Mouse (Mus musculus) forebrain, postnatal 0 days (tissue): ENCODE measurements around the gene Rps8. TPM values are rescaled to one million over a fixed set of nuclear protein-coding genes. Genes with fewer than 3 reads are reported as not detected.

ENCODE experiments used
- ATAC-seq: fragments of 200-750 bp; cut with Nextera tagmentation; 2 replicates; pipeline ENCODE4 v1.8.0; 2017; ENCODE audit warnings: mild to moderate bottlenecking, moderate library complexity
- DNase-seq: peaks from one replicate; pipeline ENCODE4 v3.0.0-alpha.2; 2015
- H3K27ac ChIP-seq: fragments of 300-500 bp; sonication (generic); 2 replicates; pipeline ENCODE4 v1.5.1; 2014; ENCODE audit warnings: low read depth, mild to moderate bottlenecking, antibody characterized with exemption, low read length, moderate library complexity, mixed read lengths
- H3K27me3 ChIP-seq: fragments of 300-500 bp; sonication (generic); 2 replicates; pipeline ENCODE4 v1.6.1; 2014; ENCODE audit warnings: mild to moderate bottlenecking, low read length, mixed read lengths; ENCODE audit not compliant: insufficient read depth
- H3K36me3 ChIP-seq: fragments of 300-500 bp; sonication (generic); 2 replicates; pipeline ENCODE4 v1.6.1; 2014; ENCODE audit warnings: mild to moderate bottlenecking, moderate library complexity; ENCODE audit not compliant: insufficient read depth
- H3K4me1 ChIP-seq: fragments of 300-500 bp; sonication (generic); 2 replicates; pipeline ENCODE4 v1.6.1; 2014; ENCODE audit warnings: antibody characterized with exemption; ENCODE audit not compliant: insufficient read depth
- H3K4me2 ChIP-seq: fragments of 300-500 bp; sonication (generic); 2 replicates; pipeline ENCODE4 v1.6.1; 2014; ENCODE audit warnings: low read depth, mild to moderate bottlenecking, moderate library complexity
- H3K4me3 ChIP-seq: fragments of 300-500 bp; sonication (generic); 2 replicates; pipeline ENCODE4 v1.5.1; 2014; ENCODE audit warnings: low read depth, low read length, mixed read lengths
- H3K9ac ChIP-seq: fragments of 300-500 bp; sonication (generic); 2 replicates; pipeline ENCODE4 v1.6.1; 2014; ENCODE audit warnings: mild to moderate bottlenecking
- H3K9me3 ChIP-seq: fragments of 300-500 bp; sonication (generic); 2 replicates; pipeline ENCODE4 v1.6.1; 2016; ENCODE audit warnings: low read length
- CTCF ChIP-seq: sonication (generic); IDR thresholded peaks from 2 replicates; pipeline ENCODE4 v1.5.1; 2016; ENCODE audit warnings: antibody characterized with exemption, control low read depth, low read depth
- WGBS: fragments of 180-500 bp; shearing (Covaris S2); extraction: QIAGEN DNeasy Blood & Tissue Kit; methylation state at CpG from one replicate; pipeline ENCODE4 v1.1.7; 2014; 5-methylcytosine and 5-hydroxymethylcytosine counted together
- polyA plus RNA-seq: library from polyadenylated mRNA; unstranded; fragments of >200 nt; fragmentation: Nextera tagmentation; extraction: Ambion mirVana; gene quantifications from 2 replicates; pipeline ENCODE4 v1.2.1, GENCODE M21; 2015
- total RNA-seq: library from RNA; depleted of rRNA; stranded (reverse); fragments of >200 nt; gene quantifications from 2 replicates; pipeline ENCODE4 v1.2.3, GENCODE M21; 2014

The Rps8 gene
- total and polyA plus RNA-seq, 2 experiments from 2014 or later, result 481 to 784 TPM

DNA sequence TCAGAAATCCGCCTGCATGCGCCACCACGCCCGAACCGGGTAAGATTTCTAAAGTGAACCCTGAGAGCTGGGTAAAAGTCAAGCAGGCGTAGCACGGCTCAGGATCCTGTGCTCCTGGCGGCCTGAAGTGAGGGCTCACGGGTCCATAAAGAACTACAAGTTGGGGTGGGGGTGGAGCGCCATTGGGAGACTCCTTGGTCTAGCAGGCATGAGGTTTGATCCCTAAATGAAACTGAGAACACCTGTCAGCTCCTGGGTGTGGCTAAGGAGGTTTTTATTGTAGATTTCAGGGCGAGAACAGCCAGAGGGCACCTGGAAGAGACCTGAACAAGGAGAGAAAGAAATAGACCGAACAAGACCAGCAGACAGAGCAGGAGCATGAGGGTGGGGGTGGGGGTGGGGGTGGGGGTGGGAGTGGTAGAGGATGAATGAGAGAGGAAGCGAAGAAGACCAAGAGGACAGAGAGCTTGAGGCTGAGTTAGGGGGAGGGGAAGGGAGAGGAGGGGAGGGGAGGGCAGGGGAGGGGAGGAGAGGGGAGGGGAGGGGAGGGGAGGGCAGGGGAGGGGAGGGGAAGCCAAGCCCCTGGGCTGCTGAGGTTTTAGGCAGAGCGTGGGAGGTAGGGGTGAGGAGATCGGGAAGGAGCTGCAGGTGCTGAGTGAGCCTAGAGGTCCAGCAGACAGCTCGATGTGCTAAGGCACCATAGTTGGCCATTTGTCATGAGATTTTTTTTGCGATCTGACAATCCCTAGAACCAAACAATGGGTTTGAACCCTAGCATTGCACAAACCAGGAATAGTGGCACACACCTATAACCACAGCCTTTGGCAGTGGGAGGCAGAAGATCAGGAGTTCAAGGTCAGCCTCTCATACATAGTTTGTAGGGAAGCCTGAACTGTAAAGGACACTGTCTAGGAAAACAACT lies 17.5 kb downstream of the Rps8 start:
- Histone ChIP-seq H3K27me3 (no peaks in the 10 kb centered on the region), H3K4me1 (no peaks in the 10 kb centered on the region), H3K4me2 (no peak overlapping the region), H3K4me3 (no peak overlapping the region), H3K36me3 (no peaks in the 10 kb centered on the region), H3K27ac (no peak overlapping the region), H3K9me3 (no peaks in the 10 kb centered on the region), H3K9ac (no peak overlapping the region)
- no peak for TF ChIP-seq CTCF
- no peak for DNase-seq
- WGBS, result 76% methylated on average over 17 of the region's 17 CpGs
- no peak for ATAC-seq

DNA sequence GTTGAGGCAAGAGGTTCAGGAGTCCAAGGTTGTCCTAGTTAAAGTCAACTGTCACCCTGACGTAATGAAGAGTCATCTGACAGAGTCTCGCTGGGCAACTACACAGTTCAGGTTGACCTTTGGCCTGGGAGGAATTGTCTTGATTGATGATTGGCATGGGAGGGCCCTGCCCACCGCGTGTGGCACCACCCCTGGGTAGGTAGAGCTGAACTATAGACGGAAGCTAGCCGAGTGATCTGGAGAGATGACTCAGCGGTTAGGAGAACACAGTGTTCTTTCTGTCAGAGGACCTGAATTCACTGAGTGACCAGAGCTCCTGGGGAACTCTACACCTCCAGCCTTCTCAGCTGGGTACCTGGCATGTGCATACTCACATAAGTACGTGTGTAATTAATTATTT lies 20.0 kb downstream of the Rps8 start:
- Histone ChIP-seq H3K9me3 (no peaks in the 10 kb centered on the region), H3K4me2 (no peak overlapping the region), H3K27me3 (no peaks in the 10 kb centered on the region), H3K4me1 (peaks cover 5% of the 10 kb centered on the region; the same call in 1 of the 2 replicates), H3K9ac (no peak overlapping the region), H3K36me3 (no peaks in the 10 kb centered on the region), H3K27ac (no peak overlapping the region), H3K4me3 (no peak overlapping the region)
- DNase-seq, result no peak
- 31% methylated on average over 8 of the region's 8 CpGs for WGBS
- TF ChIP-seq CTCF, result no peak
- no peak for ATAC-seq

DNA sequence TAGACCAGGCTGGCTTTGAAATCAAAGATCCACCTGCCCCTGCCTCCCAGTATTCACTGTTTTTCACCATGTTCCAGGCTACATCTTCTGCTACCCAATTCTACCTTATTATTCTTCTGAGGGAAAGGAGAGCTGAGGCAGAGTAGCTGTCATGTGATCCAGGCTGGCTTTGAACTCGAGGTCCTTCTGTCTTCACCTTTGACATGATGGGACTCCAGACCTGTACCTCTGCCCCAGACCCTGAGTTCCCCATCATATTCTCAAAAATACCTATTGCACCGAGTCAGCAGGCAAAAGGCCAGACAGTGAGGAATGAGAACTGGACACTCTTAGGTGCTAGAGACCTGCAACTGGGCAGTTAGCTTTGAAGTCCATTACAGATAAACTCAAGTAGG lies 21.4 kb downstream of the Rps8 start:
- Histone ChIP-seq H3K27ac (no peak overlapping the region; the same call in 1 of the 2 replicates), H3K9me3 (no peaks in the 10 kb centered on the region), H3K27me3 (no peaks in the 10 kb centered on the region), H3K36me3 (peaks cover 11% of the 10 kb centered on the region; the same call in 1 of the 2 replicates), H3K9ac (no peak overlapping the region), H3K4me1 (peaks cover 5% of the 10 kb centered on the region; the same call in 1 of the 2 replicates), H3K4me3 (no peak overlapping the region), H3K4me2 (peak overlapping the region; percentile 90; the same call in 1 of the 2 replicates)
- no peak for TF ChIP-seq CTCF
- WGBS, result 28% methylated on average over 2 of the region's 2 CpGs
- ATAC-seq, result no peak
- no peak for DNase-seq

DNA sequence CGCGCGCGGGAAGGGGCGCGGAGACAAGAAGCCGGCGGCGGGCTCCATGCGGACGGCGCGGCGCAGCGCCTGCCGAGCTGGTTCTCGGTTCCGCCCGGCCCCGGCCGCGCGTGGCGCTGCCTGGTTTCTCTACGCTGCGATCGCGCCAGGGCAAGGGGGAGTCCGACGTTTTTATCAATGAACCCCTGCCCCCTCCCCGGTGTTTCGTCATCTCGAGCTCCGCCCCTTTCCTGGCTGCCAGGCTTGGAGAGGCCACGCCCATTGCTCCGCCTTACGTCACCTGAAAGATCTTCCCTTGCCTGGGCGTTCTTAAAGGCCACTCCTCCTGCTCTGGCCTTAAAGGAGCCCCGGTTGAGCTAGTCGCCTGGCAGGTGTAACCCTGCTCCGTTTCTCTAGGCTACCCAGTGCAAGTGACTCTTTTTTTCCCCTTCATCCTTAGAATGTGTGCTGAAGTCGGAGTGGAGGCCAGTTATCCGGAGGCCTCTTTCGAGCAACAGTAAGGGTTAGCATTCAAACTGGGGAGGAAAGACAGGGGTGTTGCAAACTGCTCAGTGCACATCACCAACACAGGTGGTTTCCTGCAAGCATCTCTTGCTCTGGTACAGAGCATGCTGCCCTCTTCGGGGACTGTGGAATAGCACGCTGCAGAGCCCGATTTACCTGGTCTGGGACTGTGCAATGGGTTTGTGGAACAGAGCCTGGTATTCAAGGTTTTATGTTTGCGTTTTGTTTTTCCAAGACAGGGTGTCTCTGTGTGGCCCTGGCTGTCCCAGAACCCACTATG lies 22.0 kb downstream of the Rps8 start, which contains the start of gene Plk3:
TSS of gene Plk3 (minus strand) at position 147 of the 784 bp plus-strand sequence.
- Histone ChIP-seq H3K9me3 (no peaks in the 10 kb centered on the region), H3K27me3 (no peaks in the 10 kb centered on the region), H3K4me1 (peaks cover 5% of the 10 kb centered on the region; the same call in 1 of the 2 replicates), H3K4me3 (peak within 1 kb of the TSS; percentile 81), H3K27ac (peak within 1 kb of the TSS; percentile 78), H3K36me3 (peaks cover 13% of the 10 kb centered on the region; the same call in 1 of the 2 replicates), H3K4me2 (peak within 1 kb of the TSS; percentile 90), H3K9ac (peak within 1 kb of the TSS; percentile 74)
- DNase-seq, result peak; percentile 98
- peak; percentile 93 for ATAC-seq
- WGBS, result 1% methylated on average over 36 of the region's 48 CpGs
- TF ChIP-seq CTCF, result peak; percentile 40; the same call in 1 of the 2 replicates

DNA sequence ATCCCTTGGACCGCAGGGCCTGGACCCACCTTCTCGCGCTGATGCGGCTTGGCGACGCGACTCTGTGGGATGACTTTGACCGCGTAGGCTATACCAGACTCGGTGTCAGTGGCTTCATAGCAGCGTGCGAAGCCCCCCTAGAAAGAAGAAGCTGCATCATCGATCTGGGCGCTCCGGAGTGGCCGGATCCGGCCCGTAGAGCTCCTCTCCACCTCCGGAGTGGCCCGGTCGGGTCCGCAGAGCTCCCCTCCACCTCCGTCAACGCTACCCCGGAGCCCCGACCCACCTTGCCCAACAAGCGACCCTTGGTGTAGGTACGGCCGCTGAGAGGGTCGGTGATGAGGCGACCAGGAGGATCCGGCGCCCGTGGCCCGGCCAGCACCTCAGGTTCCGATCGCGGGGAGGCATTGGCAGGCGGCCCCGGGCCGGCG lies 22.7 kb downstream of the Rps8 start:
- peak overlapping the region; percentile 90 for H3K4me2 ChIP-seq
- no peaks in the 10 kb centered on the region for H3K27me3 ChIP-seq
- 2% methylated on average over 40 of the region's 42 CpGs for WGBS
- H3K4me3 ChIP-seq, result peak overlapping the region; percentile 81
- peaks cover 5% of the 10 kb centered on the region; the same call in 1 of the 2 replicates for H3K4me1 ChIP-seq
- peak overlapping the region; percentile 74 for H3K9ac ChIP-seq
- DNase-seq (peak; percentile 61), ATAC-seq (peak; percentile 46)
- no peak for TF ChIP-seq CTCF
- no peaks in the 10 kb centered on the region for H3K9me3 ChIP-seq
- H3K36me3 ChIP-seq, result peaks cover 19% of the 10 kb centered on the region
- peak overlapping the region; percentile 78 for H3K27ac ChIP-seq

DNA sequence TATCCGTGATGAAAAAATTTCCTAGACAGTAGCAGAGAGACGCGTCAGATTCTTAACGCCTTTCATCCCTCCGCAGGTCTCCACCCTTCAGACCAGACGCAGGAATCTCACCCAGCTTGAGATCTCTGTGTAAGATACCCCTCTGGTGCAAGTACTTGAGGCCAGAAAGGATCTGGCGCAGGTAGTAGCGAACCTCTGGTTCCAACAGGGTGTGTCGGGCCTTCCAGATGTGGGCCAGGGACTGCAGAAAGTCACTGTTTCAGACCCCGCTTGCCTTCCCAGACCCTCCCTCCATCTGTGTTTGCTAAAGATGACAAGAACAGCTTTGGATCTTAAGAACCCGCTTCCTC lies 23.3 kb downstream of the Rps8 start:
- H3K4me2 ChIP-seq, result peak overlapping the region; percentile 90
- H3K9ac ChIP-seq, result peak overlapping the region; percentile 74
- H3K27ac ChIP-seq, result no peak overlapping the region; the same call in 1 of the 2 replicates
- H3K4me1 ChIP-seq, result peaks cover 5% of the 10 kb centered on the region; the same call in 1 of the 2 replicates
- peak overlapping the region; percentile 81 for H3K4me3 ChIP-seq
- no peaks in the 10 kb centered on the region for H3K9me3 ChIP-seq
- H3K36me3 ChIP-seq, result peaks cover 24% of the 10 kb centered on the region
- ATAC-seq, result no peak
- peak; percentile 37 for DNase-seq
- no peaks in the 10 kb centered on the region for H3K27me3 ChIP-seq
- no peak for TF ChIP-seq CTCF
- WGBS, result 9% methylated on average over 11 of the region's 11 CpGs
